Mouse (Mus musculus): ENCODE measurements around the gene Rasef. TPM values are rescaled to one million over a fixed set of nuclear protein-coding genes. Genes with fewer than 3 reads are reported as not detected.
"Not testable (repeated sequence)": the region's sequence is repeated elsewhere in the genome, so short reads cannot be mapped to it uniquely, and the experiment has no call there.

Rasef gene
- total RNA-seq, 2 experiments from 2014 or later: 0.11 TPM; not detected in 1

DNA sequence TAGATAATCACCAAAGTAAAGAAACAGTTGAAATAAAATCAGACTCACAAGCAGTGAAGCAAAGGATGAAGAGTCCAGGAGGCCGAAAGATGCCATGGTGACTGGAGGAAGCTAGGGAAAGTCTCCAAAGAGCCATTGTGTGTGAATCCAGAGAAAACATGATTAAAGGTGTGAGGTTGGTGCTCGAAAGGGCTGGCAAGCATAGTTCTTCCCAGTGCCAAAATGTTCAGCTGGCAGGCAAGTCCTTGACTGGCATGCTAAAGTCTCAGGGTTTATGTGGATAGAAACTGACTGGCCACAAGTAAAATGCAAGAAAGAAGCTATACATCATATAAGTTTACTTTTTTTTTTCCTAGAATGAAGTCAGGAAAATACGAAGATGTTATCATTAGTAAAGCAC lies 22.6 kb downstream of the Rasef start:
- DNase-seq (ENCODE audit: extremely low spot score in 1 of 2, low spot score in 2 of 2): no peak
- intact Hi-C loops (cut with DNase I): no loop called here
- TF ChIP-seq CTCF (IDR thresholded peaks at IDR 0.05): no peak
- Histone ChIP-seq H3K4me3 (no peak overlapping the region), H3K27ac (no peak overlapping the region)

DNA sequence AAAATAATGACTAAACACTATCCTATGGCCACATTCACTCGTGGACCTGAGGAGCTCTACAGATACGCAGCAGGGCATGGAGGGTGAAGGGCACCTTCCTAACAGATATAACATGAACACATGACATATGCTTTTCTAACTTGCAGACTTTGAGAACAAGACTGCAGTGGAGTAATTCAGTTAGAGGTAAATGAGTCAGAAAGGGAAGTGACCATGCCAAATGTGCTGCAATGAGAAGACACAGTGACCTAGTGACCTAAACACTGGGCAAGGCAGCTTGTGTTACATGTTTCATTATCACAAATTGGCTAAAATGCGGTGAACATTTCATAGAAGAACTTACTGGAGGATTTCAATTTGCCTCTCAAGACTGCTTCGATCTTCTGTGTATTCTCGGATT lies 42.6 kb downstream of the Rasef start:
- no peak for DNase-seq (ENCODE audit: extremely low spot score in 1 of 2, low spot score in 2 of 2)
- intact Hi-C loops (cut with DNase I): no loop called here
- no peak for TF ChIP-seq CTCF (IDR thresholded peaks at IDR 0.05)
- H3K27ac ChIP-seq: no peak overlapping the region
- H3K4me3 ChIP-seq: no peak overlapping the region

DNA sequence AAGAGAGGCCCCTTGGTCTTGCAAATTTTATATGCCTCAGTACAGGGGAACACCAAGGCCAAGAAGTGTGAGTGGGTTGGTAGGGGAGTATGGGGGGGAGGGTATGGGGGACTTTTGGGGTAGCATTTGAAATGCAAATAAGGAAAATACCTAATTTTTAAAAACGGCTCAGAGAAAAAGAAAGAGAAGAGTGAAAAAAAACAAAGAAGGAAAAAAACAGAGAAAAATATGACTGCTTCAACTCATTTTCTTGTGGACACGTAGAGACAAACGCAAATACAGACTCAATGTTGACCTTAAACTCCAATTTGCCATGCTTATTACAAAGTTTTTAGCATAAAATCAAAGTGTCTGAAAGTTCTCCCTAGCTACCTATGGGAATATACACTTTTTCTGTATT lies 51.4 kb downstream of the Rasef start:
- Histone ChIP-seq H3K4me3 (no peak overlapping the region), H3K27ac (no peak overlapping the region)
- intact Hi-C loops (cut with DNase I): no loop called here
- no peak for TF ChIP-seq CTCF (IDR thresholded peaks at IDR 0.05)
- no peak for DNase-seq (ENCODE audit: extremely low spot score in 1 of 2, low spot score in 2 of 2)

DNA sequence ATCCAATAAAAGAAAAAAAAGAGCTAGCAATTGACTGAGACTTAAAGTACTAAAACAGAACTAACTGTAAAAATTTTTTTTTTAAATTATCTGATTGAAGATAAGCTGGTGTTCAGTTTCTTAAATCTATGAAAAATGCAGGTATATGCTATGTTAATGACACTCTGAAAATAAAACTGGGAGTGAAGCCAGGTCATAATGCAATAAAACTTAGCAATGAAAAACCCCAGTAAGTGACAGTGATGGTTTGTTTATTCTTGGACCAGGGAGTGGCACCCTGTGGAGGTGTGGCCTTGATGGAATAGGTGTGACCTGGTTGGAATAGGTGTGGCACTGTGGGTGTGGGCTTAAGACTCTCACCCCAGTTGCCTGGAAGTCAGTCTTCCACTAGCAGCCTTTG lies 71.0 kb downstream of the Rasef start:
- Histone ChIP-seq H3K27ac (no peak overlapping the region), H3K4me3 (no peak overlapping the region)
- intact Hi-C loops (cut with DNase I): no loop called here
- no peak for TF ChIP-seq CTCF (IDR thresholded peaks at IDR 0.05)
- DNase-seq (ENCODE audit: extremely low spot score in 1 of 2, low spot score in 2 of 2): no peak

DNA sequence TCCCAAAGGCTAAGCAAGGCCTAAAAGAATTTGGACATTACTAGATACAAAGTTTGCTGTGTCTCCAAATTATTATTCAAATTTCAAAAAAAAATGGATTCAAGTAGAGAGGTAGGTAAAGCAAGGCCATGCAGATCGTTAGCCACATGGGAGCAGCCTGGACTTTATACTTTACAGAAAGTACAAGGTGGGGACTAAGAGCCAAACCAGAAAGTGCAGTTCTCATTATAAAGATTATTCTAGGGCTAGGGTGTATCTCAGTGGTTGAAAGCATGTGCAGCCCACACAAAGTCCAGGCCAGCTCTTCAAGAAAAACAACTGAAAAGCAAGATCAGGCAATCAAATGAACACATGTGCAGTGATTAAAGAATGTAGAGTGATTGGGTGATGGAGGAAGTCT lies 72.0 kb downstream of the Rasef start:
- intact Hi-C loops (cut with DNase I): no loop called here
- no peak overlapping the region for H3K4me3 ChIP-seq
- no peak for DNase-seq (ENCODE audit: extremely low spot score in 1 of 2, low spot score in 2 of 2)
- no peak for TF ChIP-seq CTCF (IDR thresholded peaks at IDR 0.05)
- H3K27ac ChIP-seq: no peak overlapping the region

DNA sequence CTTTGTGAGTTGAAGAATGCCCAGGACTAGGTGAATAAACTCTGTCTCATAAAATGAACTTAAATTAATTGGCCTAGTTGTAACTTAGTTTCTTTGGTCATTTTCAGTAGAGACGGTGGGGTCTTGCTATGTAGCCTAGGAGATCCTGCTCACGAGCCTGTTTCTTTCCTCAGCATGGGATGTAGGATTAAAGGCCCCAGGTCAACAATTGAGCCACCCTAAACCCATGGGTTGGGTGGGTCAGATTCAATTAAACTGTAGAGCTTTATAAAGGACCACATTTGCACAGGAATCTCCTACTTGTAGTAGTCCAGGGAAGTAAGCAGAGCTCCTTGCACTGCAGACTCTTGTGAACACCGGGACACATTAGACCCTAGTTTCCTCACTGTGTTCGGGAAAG lies 107.6 kb downstream of the Rasef start, which contains the start of gene Gm428:
TSS of gene Gm428 (plus strand) at position 301 of the 400 bp plus-strand sequence.
- DNase-seq (ENCODE audit: extremely low spot score in 1 of 2, low spot score in 2 of 2); H3K4me3 ChIP-seq; intact Hi-C loops (cut with DNase I); H3K27ac ChIP-seq: not testable (repeated sequence)

DNA sequence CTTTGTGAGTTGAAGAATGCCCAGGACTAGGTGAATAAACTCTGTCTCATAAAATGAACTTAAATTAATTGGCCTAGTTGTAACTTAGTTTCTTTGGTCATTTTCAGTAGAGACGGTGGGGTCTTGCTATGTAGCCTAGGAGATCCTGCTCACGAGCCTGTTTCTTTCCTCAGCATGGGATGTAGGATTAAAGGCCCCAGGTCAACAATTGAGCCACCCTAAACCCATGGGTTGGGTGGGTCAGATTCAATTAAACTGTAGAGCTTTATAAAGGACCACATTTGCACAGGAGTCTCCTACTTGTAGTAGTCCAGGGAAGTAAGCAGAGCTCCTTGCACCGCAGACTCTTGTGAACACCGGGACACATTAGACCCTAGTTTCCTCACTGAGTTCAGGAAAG lies 122.7 kb downstream of the Rasef start, which contains the start of gene Gm11239:
TSS of gene Gm11239 (plus strand) at position 301 of the 400 bp plus-strand sequence.
- H3K4me3 ChIP-seq; intact Hi-C loops (cut with DNase I); DNase-seq (ENCODE audit: extremely low spot score in 1 of 2, low spot score in 2 of 2): not testable (repeated sequence)

More for the DNA sequence above, 122.7 kb downstream of the Rasef start, which contains the start of gene Gm11239:
- H3K27ac ChIP-seq: not testable (repeated sequence)

Other genes starting within 250 kb of the Rasef start
- gene Gm11238, start 183.1 kb downstream of the Rasef start, total RNA-seq (2021): not detected
- not detected for gene Gm11237, start 168.0 kb downstream of the Rasef start, total RNA-seq (2021)
- not detected for gene Gm11236, start 152.9 kb downstream of the Rasef start, total RNA-seq (2021)
- gene Gm11239, start 122.6 kb downstream of the Rasef start, total RNA-seq (2021): not detected
- not detected for gene Gm428, start 107.5 kb downstream of the Rasef start, total RNA-seq (2021)
- gene Gm11758, start 85.3 kb upstream of the Rasef start, total RNA-seq (2021): not detected
- not detected for gene Gm11757, start 100.1 kb upstream of the Rasef start, total RNA-seq (2021)
- not detected for gene Gm13871, start 115.0 kb upstream of the Rasef start, total RNA-seq (2021)
- gene Gm11756, start 129.8 kb upstream of the Rasef start, total RNA-seq (2021): not detected
- gene 2310002L09Rik, start 159.9 kb upstream of the Rasef start, total RNA-seq (2021): not detected
- gene Frmd3, start 222.4 kb upstream of the Rasef start, total RNA-seq (2021): 1 to 10 TPM; 6.5 to 6.8 TPM